Mouse (Mus musculus) embryo, embryonic 9.5 days (tissue): ENCODE measurements around the gene Kcnj16.

Experiments
- DNase-seq: peaks from one replicate; pipeline ENCODE4 v3.0.0-alpha.2; 2017; ENCODE audit errors: extremely low spot score

The Kcnj16 gene

GRCm38 (mm10) chr11:110967762-110968135, at the start of gene Kcnj16:
TSS of gene Kcnj16 (plus strand) at chr11:110968033.
- no peak for DNase-seq

- no peak for DNase-seq
Measured at GRCm38 (mm10) chr11:110918808-110919465, 48.9 kb upstream of the Kcnj16 start.

- no peak for DNase-seq
Measured at GRCm38 (mm10) chr11:110935699-110936098, 32.1 kb upstream of the Kcnj16 start.

- no peak for DNase-seq
Measured at GRCm38 (mm10) chr11:110942280-110942679, 25.6 kb upstream of the Kcnj16 start.

GRCm38 (mm10) chr11:110942695-110943135, 25.1 kb upstream of the Kcnj16 start:
- DNase-seq: peak; percentile 10

- peak; percentile 19 for DNase-seq
Measured at GRCm38 (mm10) chr11:110956665-110957064, 11.2 kb upstream of the Kcnj16 start.

GRCm38 (mm10) chr11:110961592-110962021, 6.2 kb upstream of the Kcnj16 start:
- DNase-seq: no peak

GRCm38 (mm10) chr11:110967019-110967761, 643 bp upstream of the Kcnj16 start:
- DNase-seq: no peak

GRCm38 (mm10) chr11:110968901-110969300, 1.1 kb downstream of the Kcnj16 start:
- DNase-seq: no peak

- no peak for DNase-seq
Measured at GRCm38 (mm10) chr11:110985508-110985907, 17.7 kb downstream of the Kcnj16 start.

- DNase-seq: no peak
Measured at GRCm38 (mm10) chr11:110985949-110986348, 18.1 kb downstream of the Kcnj16 start.

GRCm38 (mm10) chr11:110993616-110994015, 25.8 kb downstream of the Kcnj16 start:
- no peak for DNase-seq

- DNase-seq: no peak
Measured at GRCm38 (mm10) chr11:110997211-110997610, 29.4 kb downstream of the Kcnj16 start.

GRCm38 (mm10) chr11:111005103-111005502, 37.3 kb downstream of the Kcnj16 start:
- DNase-seq: no peak

GRCm38 (mm10) chr11:111009471-111009870, 41.6 kb downstream of the Kcnj16 start:
- peak; percentile 24 for DNase-seq

- DNase-seq: no peak
Measured at GRCm38 (mm10) chr11:111016206-111016605, 48.4 kb downstream of the Kcnj16 start.

GRCm38 (mm10) chr11:111020211-111020610, 52.4 kb downstream of the Kcnj16 start:
- no peak for DNase-seq

- peak; percentile 11 for DNase-seq
Measured at GRCm38 (mm10) chr11:111022681-111023281, 54.9 kb downstream of the Kcnj16 start.

GRCm38 (mm10) chr11:111042175-111042574, 74.3 kb downstream of the Kcnj16 start:
- peak; percentile 12 for DNase-seq

GRCm38 (mm10) chr11:111043298-111043697, 75.5 kb downstream of the Kcnj16 start:
- no peak for DNase-seq

GRCm38 (mm10) chr11:111054252-111054651, 86.4 kb downstream of the Kcnj16 start:
- no peak for DNase-seq
